Mouse (Mus musculus): ENCODE results near the gene Xlr5a.

GRCm38 (mm10) chrX:73063512-73064414 is 229.0 kb downstream of the Xlr5a start:
- no peak for TF ChIP-seq FLI1 (IDR thresholded peaks at IDR 0.05; ENCODE audit: low read length)
- TF ChIP-seq GATA1 (IDR thresholded peaks at IDR 0.05; ENCODE audit: borderline replicate concordance, low read length): no peak

All from megakaryocyte, embryonic 14.5 days (primary cell).